Mouse (Mus musculus) ES-E14 (cell line): ENCODE measurements around the gene Nwd1.

Experiments
- CHD2 ChIP-seq: IDR thresholded peaks from 2 replicates; pipeline ENCODE4 v1.6.1; 2014; ENCODE audit warnings: mild to moderate bottlenecking, low read depth, low read length, inconsistent platforms
- ZNF384 ChIP-seq: IDR thresholded peaks from 2 replicates; pipeline ENCODE4 v1.6.1; 2012; ENCODE audit warnings: low read depth, low read length, inconsistent platforms

- TF ChIP-seq ZNF384 (no peak), CHD2 (no peak)
Measured at GRCm38 (mm10) chr8:72728636-72729035, 82.1 kb downstream of the Nwd1 start.
